Mouse (Mus musculus): ENCODE measurements around the gene Psmb7. TPM values are rescaled to one million over a fixed set of nuclear protein-coding genes. Genes with fewer than 3 reads are reported as not detected.

The Psmb7 gene
- 315 and 341 TPM in 2 replicates for polyA plus RNA-seq (2012; rRNA removed)

GRCm38 (mm10) chr2:38643625-38644427 lies at the start of gene Psmb7:
Gene Psmb7, minus strand, starts transcription at chr2:38644087.

Other genes with a start within 250 kb of the Psmb7 start
- gene Nek6, start 132.4 kb downstream of the Psmb7 start, polyA plus RNA-seq (2012; rRNA removed) = 48.7 and 52.1 TPM in 2 replicates
- 0.78 and 1.2 TPM in 2 replicates for gene Nr5a1, start 70.5 kb upstream of the Psmb7 start, polyA plus RNA-seq (2012; rRNA removed)